Mouse (Mus musculus) erythroid progenitor cell, adult 5-6 weeks (primary cell): ENCODE results near the gene Car10. TPM values are rescaled to one million over a fixed set of nuclear protein-coding genes. Genes with fewer than 3 reads are reported as not detected.

ENCODE experiments used
- ATAC-seq: replicated peaks from 2 replicates; pipeline ENCODE4 v1.8.0; 2016; ENCODE audit warnings: moderate number of reproducible peaks, mild to moderate bottlenecking, moderate TSS enrichment, inconsistent platforms; ENCODE audit not compliant: poor library complexity, low FRiP score, severe bottlenecking
- total RNA-seq, 2 experiments: library from RNA; stranded (forward) in 1 of 2; stranded (reverse) in 1 of 2; fragments of 150-400 nt in 1 of 2; fragments of 186-747, 209-891 nt in 1 of 2; gene quantifications; 2 replicates each; pipeline versions ENCODE4 v1.2.3 to v1.2.4; 2015 to 2017; ENCODE audit warnings: low replicate concordance in 2 of 2

The Car10 gene
- total RNA-seq (2015; ENCODE audit: low replicate concordance): not detected in 2 replicates
- not detected in 2 replicates for total RNA-seq (2017; ENCODE audit: low replicate concordance)

- no peak for ATAC-seq
These were observed at the start of gene Car10 for GRCm38 (mm10) chr11:93097941-93098828. Gene Car10 (plus strand): TSS chr11:93098028.

DNA sequence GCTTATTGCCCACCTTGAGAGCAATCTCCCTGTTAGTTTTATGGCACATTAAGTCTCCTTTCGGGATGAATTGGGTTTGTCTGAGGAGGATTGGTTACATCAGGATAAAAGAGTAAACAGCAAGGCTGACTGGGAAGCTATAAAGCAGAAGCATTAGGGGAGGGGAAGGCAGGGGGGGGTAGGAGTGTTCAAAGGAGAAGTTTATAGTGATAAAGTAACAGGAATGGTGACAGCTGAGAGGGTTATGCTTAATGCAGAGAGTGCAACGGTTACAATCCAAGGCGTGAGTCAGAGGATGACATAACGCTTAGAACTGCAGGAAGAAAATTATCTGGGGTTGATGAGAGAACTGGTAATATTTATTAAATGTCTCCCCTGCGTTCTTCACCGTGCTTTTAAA, 32.8 kb upstream of the Car10 start:
- no peak for ATAC-seq

DNA sequence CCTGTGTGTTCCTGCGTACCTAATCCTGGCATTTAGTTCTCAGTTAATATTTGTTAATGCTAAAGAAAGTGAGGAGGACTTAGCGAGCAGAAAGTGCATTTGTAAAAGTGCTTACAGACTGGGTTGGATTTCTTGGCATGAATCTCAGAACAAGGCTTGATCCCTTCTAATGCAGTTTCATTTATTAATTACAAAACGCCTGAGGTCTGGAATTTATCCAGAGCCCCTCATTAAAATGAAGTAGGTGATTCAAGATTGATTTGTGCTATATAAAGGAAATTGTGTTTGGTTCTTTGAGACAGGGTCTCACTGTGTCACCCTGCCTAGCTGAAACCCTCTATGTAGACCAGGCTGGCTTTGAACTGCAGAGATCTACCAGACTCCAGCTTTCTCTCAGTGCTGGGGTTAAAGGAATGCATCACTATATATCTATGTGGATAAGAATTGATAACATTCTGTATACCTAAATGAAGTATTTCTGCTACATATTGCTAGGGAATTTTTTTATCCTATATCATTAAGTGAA, 32.1 kb upstream of the Car10 start:
- ATAC-seq: no peak

DNA sequence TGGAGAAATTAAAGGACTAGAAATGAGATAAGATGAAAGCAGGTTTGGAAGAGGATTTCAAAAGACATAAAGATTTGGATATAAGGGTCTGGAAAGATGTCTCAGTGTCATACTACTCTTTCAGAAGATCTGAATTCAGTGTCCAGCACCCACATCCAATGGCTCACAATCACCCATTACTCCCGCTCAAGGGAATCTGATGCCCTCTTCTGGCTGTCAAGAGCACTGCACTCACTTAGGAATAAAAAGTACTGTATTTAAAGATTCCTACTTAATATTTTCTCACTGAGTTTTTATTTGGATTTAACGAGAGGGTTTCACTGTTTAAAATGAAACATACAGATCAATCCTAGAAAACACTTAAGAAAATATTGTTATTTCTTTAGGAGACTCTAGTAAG, 2.2 kb upstream of the Car10 start:
- ATAC-seq: no peak

DNA sequence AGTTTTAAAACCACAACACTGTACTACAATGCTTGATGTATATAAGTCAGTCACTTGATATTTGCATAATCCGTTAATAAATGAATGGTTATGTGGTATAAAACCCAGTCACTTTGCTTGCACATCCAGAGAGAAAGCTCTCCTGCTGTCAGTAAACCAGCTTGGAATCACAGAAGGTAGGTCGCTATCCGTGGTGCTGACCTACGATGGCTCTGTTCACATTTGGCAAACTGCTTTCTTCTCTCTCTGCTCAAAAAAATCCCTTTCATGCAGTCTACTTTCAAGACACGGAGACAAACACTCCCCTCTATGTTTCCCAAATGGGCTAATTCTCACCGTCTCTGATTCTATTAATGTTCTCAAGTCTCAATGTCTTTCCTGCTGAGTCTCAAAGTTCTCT, 827 bp upstream of the Car10 start:
- ATAC-seq: no peak

GRCm38 (mm10) chr11:93097431-93097851, 387 bp upstream of the Car10 start:
- no peak for ATAC-seq

DNA sequence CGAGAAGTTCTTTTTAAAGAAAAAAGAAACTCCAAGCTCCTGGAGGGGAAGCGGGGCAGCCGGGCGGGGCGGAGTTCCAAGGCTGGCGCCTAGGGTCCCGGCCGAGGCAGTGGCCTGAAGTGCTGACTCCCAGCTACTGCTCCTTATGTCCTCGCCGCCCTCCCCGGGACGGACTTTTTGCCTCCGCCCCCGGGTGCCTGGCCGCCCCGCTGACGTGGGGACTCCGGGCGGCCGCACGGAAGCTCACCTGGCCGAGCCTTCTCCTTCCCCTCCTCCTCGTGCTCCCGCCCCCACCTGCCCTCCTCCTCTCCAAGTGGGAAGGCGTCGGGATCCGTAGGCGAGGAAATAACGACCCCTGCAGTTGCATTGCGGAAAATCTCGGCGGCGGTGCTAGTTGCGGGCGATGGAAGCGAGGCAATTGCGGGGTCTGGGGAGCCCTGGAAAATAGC, 1.1 kb downstream of the Car10 start:
- ATAC-seq: no peak

GRCm38 (mm10) chr11:93099431-93100370, 1.9 kb downstream of the Car10 start:
- ATAC-seq: no peak

DNA sequence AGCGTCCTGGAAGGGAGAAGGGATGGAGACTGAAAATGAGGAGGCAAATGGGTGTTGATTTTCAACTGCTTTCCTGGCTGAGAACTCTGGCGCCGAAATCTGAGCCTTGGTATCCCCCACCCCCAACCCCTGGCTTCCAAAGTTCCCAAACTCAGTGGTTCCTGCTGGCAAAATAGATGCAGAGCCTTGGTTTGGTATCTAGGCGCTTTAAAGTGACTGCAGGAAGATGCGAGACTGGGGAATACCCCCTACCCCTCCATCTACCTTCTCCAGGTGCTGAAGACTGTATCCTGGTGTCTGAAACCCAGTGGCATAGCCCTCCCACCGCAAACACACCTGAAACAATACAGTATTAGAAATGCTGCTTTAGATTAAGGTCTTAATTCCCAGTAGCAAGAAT, 2.8 kb downstream of the Car10 start:
- no peak for ATAC-seq

DNA sequence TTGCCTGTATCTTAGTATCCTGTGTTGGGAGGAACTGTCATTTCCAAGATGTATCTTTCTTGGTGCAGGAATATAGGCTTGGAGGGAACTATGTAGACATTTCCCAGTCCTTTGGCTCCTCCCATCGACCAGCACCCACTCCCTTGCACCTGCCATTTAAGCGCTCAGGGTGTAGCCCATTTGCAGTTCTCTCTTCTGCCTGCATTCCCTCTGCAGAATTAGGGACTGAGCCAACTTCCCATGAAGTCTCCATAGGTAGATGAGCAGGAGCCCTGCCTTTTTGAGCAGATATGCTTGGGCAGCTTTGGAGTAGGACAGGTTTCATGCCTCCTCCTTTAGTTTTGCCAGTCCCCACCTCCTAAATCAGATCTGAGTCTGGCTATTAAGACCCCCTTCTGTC, 3.3 kb downstream of the Car10 start:
- no peak for ATAC-seq

DNA sequence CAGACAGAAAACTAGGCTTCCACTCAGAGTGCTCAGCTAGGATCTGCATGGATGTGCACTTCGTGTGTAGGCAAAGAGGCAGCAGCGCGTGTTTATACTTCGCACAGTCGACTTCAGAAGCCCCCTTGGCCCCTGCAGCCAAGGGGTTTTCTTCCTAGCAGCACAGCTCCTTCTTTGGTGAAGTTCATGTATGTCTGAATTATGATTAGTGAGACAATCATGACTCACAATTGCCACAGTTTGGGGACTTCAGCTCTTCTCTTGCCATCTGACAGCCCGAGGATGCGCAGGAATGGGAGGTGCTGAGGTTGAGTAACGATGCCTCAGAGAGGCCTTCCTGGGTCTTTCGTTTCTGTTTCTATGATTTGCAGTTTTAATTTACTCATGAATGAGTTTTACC, 4.5 kb downstream of the Car10 start:
- ATAC-seq: no peak

DNA sequence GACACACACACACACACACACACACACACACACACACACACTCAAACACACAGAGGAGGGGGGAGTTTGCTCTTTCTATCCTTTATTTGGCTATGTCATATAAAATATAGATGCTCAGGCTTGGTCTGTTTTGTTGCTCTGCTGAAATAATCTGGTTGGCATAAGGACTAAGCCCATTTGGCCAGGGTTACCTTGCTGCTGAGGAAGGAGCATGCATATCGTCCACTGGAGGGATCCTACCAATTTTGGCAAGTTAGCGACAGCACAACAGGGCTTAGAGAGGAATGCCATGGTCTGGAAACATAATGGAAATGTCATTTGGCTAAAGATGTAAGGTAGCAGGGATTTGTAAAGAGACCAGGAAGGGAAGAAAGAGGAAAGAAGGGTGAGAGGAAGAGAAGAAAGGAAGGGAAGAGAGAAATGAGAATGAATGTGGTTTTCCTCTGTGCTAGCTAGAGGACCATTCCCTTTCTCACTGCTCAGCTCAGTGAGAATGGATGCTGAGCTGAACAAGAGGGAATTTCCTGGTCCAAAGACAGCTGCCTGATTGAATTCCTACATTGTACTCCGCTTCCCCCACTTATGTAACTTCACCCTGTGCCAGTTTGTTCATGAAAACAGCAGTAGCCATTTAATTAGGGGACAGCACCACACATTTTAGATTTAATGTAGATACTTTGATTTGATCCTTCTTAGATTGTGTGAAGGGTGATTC, 5.4 kb downstream of the Car10 start:
- ATAC-seq: no peak

DNA sequence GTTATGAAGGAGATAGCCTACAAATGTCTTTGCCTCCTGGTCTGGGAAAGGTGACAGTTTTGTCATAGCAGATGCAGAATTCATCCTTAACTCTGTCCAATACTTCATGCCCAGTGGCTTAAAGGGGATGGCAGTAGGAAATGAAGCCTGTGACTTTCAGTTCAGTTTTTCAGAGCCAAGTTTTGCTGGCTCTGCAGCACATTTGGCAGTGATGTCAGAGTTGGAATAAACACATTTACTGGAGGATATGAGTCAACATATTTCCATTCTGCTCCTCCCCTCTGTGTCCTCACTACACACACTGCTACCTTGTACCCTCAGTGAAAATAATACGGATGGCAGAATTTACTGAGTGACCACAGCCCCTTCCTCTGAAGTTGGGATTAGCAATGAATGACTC, 11.6 kb downstream of the Car10 start:
- ATAC-seq: no peak

- ATAC-seq: no peak
These were observed 23.1 kb downstream of the Car10 start for GRCm38 (mm10) chr11:93120766-93121415.

- no peak for ATAC-seq
These were observed 25.9 kb downstream of the Car10 start for GRCm38 (mm10) chr11:93123691-93124090.

DNA sequence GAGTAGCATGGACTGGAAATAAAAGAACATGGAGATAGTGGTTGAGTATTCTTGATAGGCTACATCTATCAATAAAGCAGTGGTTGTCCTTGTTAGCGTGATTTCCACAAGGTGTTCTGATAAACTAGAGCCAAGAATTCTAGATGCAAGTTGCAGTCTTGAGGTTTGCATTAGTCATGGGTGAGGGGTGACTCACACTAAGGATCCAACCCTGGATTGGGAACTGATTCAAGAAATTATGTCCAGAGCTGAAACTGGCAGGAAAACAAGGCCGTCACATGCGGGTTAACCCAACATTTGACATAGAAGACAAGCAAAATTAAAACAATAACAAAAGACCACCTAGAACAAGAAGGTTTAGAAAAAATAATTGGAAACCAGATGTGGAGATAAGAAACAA, 28.6 kb downstream of the Car10 start:
- no peak for ATAC-seq

DNA sequence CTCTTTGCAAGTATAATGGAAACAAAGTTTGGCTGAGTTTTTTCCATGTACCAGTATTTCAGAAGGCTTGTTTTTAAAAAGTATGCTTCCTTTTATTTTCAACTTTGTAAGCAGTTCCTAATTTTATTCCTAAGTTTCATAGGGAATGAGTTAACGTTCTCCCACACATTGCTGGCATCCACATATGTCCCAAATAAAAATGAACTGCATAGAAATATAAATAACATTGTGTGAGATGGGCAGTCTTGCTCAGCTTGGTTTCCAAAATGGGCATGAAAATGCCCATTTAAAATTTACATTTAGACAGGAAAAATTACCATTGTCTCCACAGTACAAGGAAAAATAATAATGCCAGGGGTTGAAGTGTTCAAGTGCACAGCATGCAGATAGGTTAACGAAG, 30.7 kb downstream of the Car10 start:
- no peak for ATAC-seq

- no peak for ATAC-seq
These were observed 40.0 kb downstream of the Car10 start for GRCm38 (mm10) chr11:93137841-93138240.

DNA sequence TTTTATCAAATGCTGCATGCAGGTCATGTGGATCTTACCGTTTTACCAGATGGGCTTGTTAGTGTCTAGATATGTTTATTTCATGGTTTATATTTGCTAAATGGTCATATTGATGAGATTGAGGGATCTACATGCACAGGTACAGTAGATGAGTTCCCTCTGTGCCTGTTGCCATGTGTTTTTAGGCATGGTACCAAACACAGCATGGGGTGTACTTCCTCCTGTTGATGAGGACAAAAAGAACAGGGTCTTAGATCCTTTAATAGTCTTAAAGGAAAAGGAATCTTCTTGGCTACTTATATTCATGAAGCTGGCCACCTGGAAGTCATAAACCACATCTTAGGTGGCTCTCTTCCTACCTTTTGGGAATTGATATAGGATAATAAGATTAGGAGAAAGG, 43.9 kb downstream of the Car10 start:
- ATAC-seq: no peak
